Mouse (Mus musculus) limb, embryonic 14.5 days (tissue): ENCODE results near the gene Scpep1. TPM values are rescaled to one million over a fixed set of nuclear protein-coding genes. Genes with fewer than 3 reads are reported as not detected.

Source experiments
- ATAC-seq: fragments of 200-750 bp; cut with Nextera tagmentation; 2 replicates; pipeline ENCODE4 v1.8.0; 2017; ENCODE audit warnings: low read depth, moderate number of reproducible peaks, moderate TSS enrichment; ENCODE audit not compliant: low FRiP score
- DNase-seq: peaks from one replicate; pipeline ENCODE4 v3.0.0-alpha.2; 2015; ENCODE audit warnings: low spot score
- H3K27ac ChIP-seq: fragments of 300-500 bp; sonication (generic); replicated peaks from 2 replicates; pipeline ENCODE4 v1.5.1; 2014; ENCODE audit warnings: low read depth, mild to moderate bottlenecking, low read length, moderate library complexity, mixed read lengths
- H3K27me3 ChIP-seq: fragments of 300-500 bp; sonication (generic); 2 replicates; pipeline ENCODE4 v1.6.1; 2014; ENCODE audit warnings: low read length, mixed read lengths; ENCODE audit not compliant: control insufficient read depth, insufficient read depth
- H3K36me3 ChIP-seq: fragments of 300-500 bp; sonication (generic); 2 replicates; pipeline ENCODE4 v1.6.1; 2014; ENCODE audit warnings: mild to moderate bottlenecking, low read length, moderate library complexity, mixed read lengths; ENCODE audit not compliant: control insufficient read depth, insufficient read depth
- H3K4me1 ChIP-seq: fragments of 300-500 bp; sonication (generic); 2 replicates; pipeline ENCODE4 v1.6.1; 2014; ENCODE audit warnings: antibody characterized with exemption, low read length, mixed read lengths; ENCODE audit not compliant: control insufficient read depth, insufficient read depth
- H3K4me2 ChIP-seq: fragments of 300-500 bp; sonication (generic); replicated peaks from 2 replicates; pipeline ENCODE4 v1.6.1; 2014; ENCODE audit warnings: low read depth, mild to moderate bottlenecking, low read length, moderate library complexity; ENCODE audit not compliant: severe bottlenecking
- H3K4me3 ChIP-seq: fragments of 300-500 bp; sonication (generic); replicated peaks from 2 replicates; pipeline ENCODE4 v1.5.1; 2014; ENCODE audit warnings: low read length
- H3K9ac ChIP-seq: fragments of 300-500 bp; sonication (generic); 2 replicates; pipeline ENCODE4 v1.6.1; 2014; ENCODE audit warnings: mild to moderate bottlenecking, low read depth, low read length, moderate library complexity; ENCODE audit not compliant: severe bottlenecking
- H3K9me3 ChIP-seq: fragments of 300-500 bp; sonication (generic); 2 replicates; pipeline ENCODE4 v1.6.1; 2016; ENCODE audit warnings: low read length; ENCODE audit not compliant: control insufficient read depth
- POLR2A ChIP-seq: fragments of 200-500 bp; IDR thresholded peaks from 2 replicates; pipeline ENCODE4 v1.8.0; 2012; ENCODE audit warnings: inconsistent platforms, mild to moderate bottlenecking, moderate library complexity, borderline replicate concordance; ENCODE audit not compliant: insufficient read depth, insufficient read length; ENCODE audit errors: extremely low read depth
- WGBS: fragments of 180-500 bp; shearing (Covaris S2); extraction: QIAGEN DNeasy Blood & Tissue Kit; methylation state at CpG from one replicate; pipeline ENCODE4 v1.1.7; 2014; 5-methylcytosine and 5-hydroxymethylcytosine counted together
- polyA plus RNA-seq, 2 experiments: library from polyadenylated mRNA; depleted of rRNA in 1 of 2; stranded (reverse) in 1 of 2; unstranded in 1 of 2; fragments of >200 nt; fragmentation: Nextera tagmentation in 1 of 2; extraction: Ambion mirVana in 1 of 2; gene quantifications; 2 replicates each; pipeline versions ENCODE4 v1.2.1 to v1.2.3; 2012 to 2014

The Scpep1 gene
- polyA plus RNA-seq, 2 experiments = 46.5 to 83.5 TPM

- H3K9me3 ChIP-seq = no peaks in the 10 kb centered on the region
- H3K36me3 ChIP-seq = peaks cover under 1% of the 10 kb centered on the region
- TF ChIP-seq POLR2A = no peak
- peaks cover 17% of the 10 kb centered on the region for H3K27me3 ChIP-seq
- H3K27ac ChIP-seq = no peak overlapping the region
- H3K4me1 ChIP-seq = no peaks in the 10 kb centered on the region
- 75% methylated on average over 7 of the region's 7 CpGs for WGBS
- peak; percentile 24 for DNase-seq
- no peak overlapping the region for H3K9ac ChIP-seq
- no peak overlapping the region for H3K4me2 ChIP-seq
- no peak overlapping the region for H3K4me3 ChIP-seq
- no peak for ATAC-seq
These were observed 41.2 kb upstream of the Scpep1 start for GRCm38 (mm10) chr11:88996427-88996826.

- no peak for TF ChIP-seq POLR2A
- Histone ChIP-seq H3K36me3 (peaks cover 9% of the 10 kb centered on the region), H3K9me3 (no peaks in the 10 kb centered on the region), H3K9ac (no peak overlapping the region), H3K4me2 (no peak overlapping the region), H3K4me1 (no peaks in the 10 kb centered on the region), H3K4me3 (no peak overlapping the region), H3K27me3 (peaks cover 17% of the 10 kb centered on the region), H3K27ac (no peak overlapping the region)
- WGBS = 87% methylated on average over 2 of the region's 2 CpGs
- DNase-seq (no peak), ATAC-seq (no peak)
These were observed 40.4 kb upstream of the Scpep1 start for GRCm38 (mm10) chr11:88995616-88996015.

GRCm38 (mm10) chr11:88994492-88994891 is 39.2 kb upstream of the Scpep1 start:
- H3K4me2 ChIP-seq = no peak overlapping the region
- H3K27me3 ChIP-seq = peaks cover 9% of the 10 kb centered on the region
- H3K9ac ChIP-seq = no peak overlapping the region
- no peak overlapping the region for H3K27ac ChIP-seq
- no peak overlapping the region for H3K4me3 ChIP-seq
- ATAC-seq = no peak
- DNase-seq = no peak
- peaks cover 11% of the 10 kb centered on the region for H3K36me3 ChIP-seq
- no peak for TF ChIP-seq POLR2A
- WGBS = 84% methylated on average over 7 of the region's 7 CpGs
- H3K9me3 ChIP-seq = no peaks in the 10 kb centered on the region
- H3K4me1 ChIP-seq = no peaks in the 10 kb centered on the region

GRCm38 (mm10) chr11:88993625-88994024 is 38.4 kb upstream of the Scpep1 start:
- H3K4me1 ChIP-seq = no peaks in the 10 kb centered on the region
- no peak overlapping the region for H3K4me3 ChIP-seq
- ATAC-seq (no peak), DNase-seq (peak; percentile 36)
- no peaks in the 10 kb centered on the region for H3K27me3 ChIP-seq
- no peak overlapping the region for H3K27ac ChIP-seq
- H3K4me2 ChIP-seq = no peak overlapping the region
- 22% methylated on average over 5 of the region's 5 CpGs for WGBS
- no peak overlapping the region for H3K9ac ChIP-seq
- peaks cover 18% of the 10 kb centered on the region for H3K36me3 ChIP-seq
- TF ChIP-seq POLR2A = no peak
- H3K9me3 ChIP-seq = no peaks in the 10 kb centered on the region

- Histone ChIP-seq H3K9ac (no peak overlapping the region), H3K9me3 (no peaks in the 10 kb centered on the region), H3K4me1 (no peaks in the 10 kb centered on the region), H3K36me3 (peaks cover 18% of the 10 kb centered on the region), H3K27me3 (no peaks in the 10 kb centered on the region), H3K4me3 (no peak overlapping the region), H3K4me2 (no peak overlapping the region), H3K27ac (no peak overlapping the region)
- no peak for DNase-seq
- no peak for TF ChIP-seq POLR2A
- ATAC-seq = no peak
- WGBS = 48% methylated on average over 7 of the region's 7 CpGs
These were observed 37.9 kb upstream of the Scpep1 start for GRCm38 (mm10) chr11:88993186-88993585.

- H3K27ac ChIP-seq = no peak overlapping the region
- H3K9me3 ChIP-seq = no peaks in the 10 kb centered on the region
- TF ChIP-seq POLR2A = no peak
- no peak for DNase-seq
- H3K9ac ChIP-seq = no peak overlapping the region
- H3K4me1 ChIP-seq = no peaks in the 10 kb centered on the region
- H3K36me3 ChIP-seq = peaks cover 40% of the 10 kb centered on the region
- H3K4me2 ChIP-seq = no peak overlapping the region
- no peak for ATAC-seq
- no peak overlapping the region for H3K4me3 ChIP-seq
- H3K27me3 ChIP-seq = no peaks in the 10 kb centered on the region
- WGBS = 68% methylated on average over 5 of the region's 5 CpGs
These were observed 34.3 kb upstream of the Scpep1 start for GRCm38 (mm10) chr11:88989530-88989929.
